11 mouse cellular contexts compared by ENCODE assay signal in genomic region chr7:30586455-30587020, GRCm38 (mm10). TPM values are rescaled to one million over a fixed set of nuclear protein-coding genes. Genes with fewer than 3 reads are reported as not detected.
A peak's percentile ranks its signal among the peaks of the same experiment; 100 is the strongest.
DNase-seq lines count a peak whose midpoint lies in the region; ATAC-seq and TF ChIP-seq lines count a peak whose summit lies in the region.
"Had no signal": no experiment of that assay in that cellular context is flagged by ENCODE, and none has a peak within 500 bp of the region (broad histone marks: within the 10 kb centered on the region; RNA-seq: fewer than 3 reads in every experiment).

No protein-coding gene starts in this region.

- H3K4me3 ChIP-seq in E14TG2a.4 (replicated peaks; ENCODE audit: low read length), result peak overlapping the region; percentile 97
- H3K4me3 ChIP-seq in forebrain, embryonic 15.5 days, result peak overlapping the region; percentile 95; the same call in 1 of the 2 replicates
- H3K4me3 ChIP-seq in liver, embryonic 16.5 days (ENCODE audit: low read depth, low read length), result no peak overlapping the region

- ATAC-seq in forebrain, embryonic 15.5 days (replicated peaks), result no peak
- no peak for ATAC-seq in liver, embryonic 16.5 days (ENCODE audit: low read depth)

- WGBS in forebrain, embryonic 15.5 days, result 88% methylated on average over 28 of the region's 28 CpGs
- WGBS in liver, embryonic 16.5 days (ENCODE audit: insufficient replicate concordance), result 88% methylated on average over 28 of the region's 28 CpGs

- TF ChIP-seq CTCF in E14TG2a.4 (conservative IDR thresholded peaks at IDR 0.05; ENCODE audit: low read length), result no peak

- no peaks in the 10 kb centered on the region for H3K9me3 ChIP-seq in E14TG2a.4 (ENCODE audit: low read length)
- no peaks in the 10 kb centered on the region for H3K9me3 ChIP-seq in forebrain, embryonic 15.5 days
- H3K9me3 ChIP-seq in liver, embryonic 16.5 days (replicated peaks; ENCODE audit: control insufficient read depth, low read length), result no peaks in the 10 kb centered on the region

- 0 out of 2 replicates have a peak overlapping the region, but pooled peaks have one; percentile 95 for H3K9ac ChIP-seq in forebrain, embryonic 15.5 days (replicated peaks)
- H3K9ac ChIP-seq in liver, embryonic 16.5 days (ENCODE audit: low read depth, low read length), result no peak overlapping the region; the same call in 1 of the 2 replicates

- H3K27ac ChIP-seq in forebrain, embryonic 15.5 days (replicated peaks), result no peak overlapping the region
- H3K27ac ChIP-seq in liver, embryonic 16.5 days (ENCODE audit: low read length), result no peak overlapping the region

- DNase-seq in heart, adult 11 months, result peak; percentile 91
- DNase-seq in heart, postnatal 14 days, result no peak
- DNase-seq in adrenal gland, postnatal 25 days, result no peak
- no peak for DNase-seq in adipocyte (ENCODE audit: low spot score)
- no peak for DNase-seq in kidney, postnatal 10 days
- DNase-seq: layer of hippocampus, postnatal 36 days; right cerebral cortex, postnatal 25 days had no signal

- intact Hi-C loops in heart, postnatal 14 days (cut with DNase I), result no loop called here

- peaks cover 68% of the 10 kb centered on the region for H3K36me3 ChIP-seq in E14TG2a.4 (ENCODE audit: insufficient read depth, low read length)
- H3K36me3 ChIP-seq in forebrain, embryonic 15.5 days, result peaks cover 47% of the 10 kb centered on the region
- H3K36me3 ChIP-seq in liver, embryonic 16.5 days (ENCODE audit: control insufficient read depth, insufficient read depth), result peaks cover 41% of the 10 kb centered on the region

- no peaks in the 10 kb centered on the region for H3K27me3 ChIP-seq in E14TG2a.4 (ENCODE audit: insufficient read depth, low read length)
- no peaks in the 10 kb centered on the region for H3K27me3 ChIP-seq in forebrain, embryonic 15.5 days
- no peaks in the 10 kb centered on the region for H3K27me3 ChIP-seq in liver, embryonic 16.5 days (ENCODE audit: control insufficient read depth, insufficient read depth, low read depth, low read length)

- peak overlapping the region; percentile 82 for H3K4me2 ChIP-seq in forebrain, embryonic 15.5 days (replicated peaks)
- peak overlapping the region; percentile 93; the same call in 1 of the 2 replicates for H3K4me2 ChIP-seq in liver, embryonic 16.5 days (ENCODE audit: low read depth, low read length)

- H3K4me1 ChIP-seq in E14TG2a.4 (replicated peaks; ENCODE audit: low read depth, low read length), result peaks cover 74% of the 10 kb centered on the region
- peaks cover 24% of the 10 kb centered on the region for H3K4me1 ChIP-seq in forebrain, embryonic 15.5 days
- peaks cover 22% of the 10 kb centered on the region for H3K4me1 ChIP-seq in liver, embryonic 16.5 days (ENCODE audit: control insufficient read depth, low read depth, low read length)

RNA-seq across cellular contexts. Expression of gene Kmt2b, which starts 2.0 kb away (rescaled TPM):
- 10 to 100 TPM; 22.6 to 26.9 TPM for total RNA-seq in heart, postnatal 14 days (2021)
- 10.4 and 12.0 TPM in 2 replicates for polyA plus RNA-seq in forebrain, embryonic 15.5 days (2015; fragmentation: Nextera tagmentation; extraction: Ambion mirVana)
- polyA plus RNA-seq in liver, embryonic 16.5 days (2015; fragmentation: Nextera tagmentation; extraction: Ambion mirVana), result 2.7 and 3.5 TPM in 2 replicates
- total RNA-seq in adrenal gland, postnatal 25 days (2021), result 60.7 and 73.7 TPM in 2 replicates

RNA-seq across cellular contexts. Expression of gene Zbtb32, which starts 12.2 kb away (rescaled TPM):
- total RNA-seq in heart, postnatal 14 days (2021), result not detected
- 0.33 and 0.50 TPM in 2 replicates for polyA plus RNA-seq in forebrain, embryonic 15.5 days (2015; fragmentation: Nextera tagmentation; extraction: Ambion mirVana)
- polyA plus RNA-seq in liver, embryonic 16.5 days (2015; fragmentation: Nextera tagmentation; extraction: Ambion mirVana), result 0.21 and 0.34 TPM in 2 replicates
- total RNA-seq in adrenal gland, postnatal 25 days (2021), result 0.33 and 0.71 TPM in 2 replicates
- total RNA-seq: gastrocnemius, adult 18-20 months; layer of hippocampus, postnatal 36 days had no signal

RNA-seq across cellular contexts. Expression of gene Igflr1, which starts 21.3 kb away (rescaled TPM):
- total RNA-seq in heart, postnatal 14 days (2021), result 1 to 10 TPM; 1.9 to 2.5 TPM
- polyA plus RNA-seq in forebrain, embryonic 15.5 days (2015; fragmentation: Nextera tagmentation; extraction: Ambion mirVana), result 6.3 and 6.6 TPM in 2 replicates
- 2.1 and 2.2 TPM in 2 replicates for polyA plus RNA-seq in liver, embryonic 16.5 days (2015; fragmentation: Nextera tagmentation; extraction: Ambion mirVana)
- 4.4 and 6.7 TPM in 2 replicates for total RNA-seq in adrenal gland, postnatal 25 days (2021)

RNA-seq across cellular contexts. Expression of gene Psenen, which starts 23.1 kb away (rescaled TPM):
- total RNA-seq in heart, postnatal 14 days (2021), result 10 to 100 TPM; 66.3 to 67.3 TPM
- 131 and 138 TPM in 2 replicates for polyA plus RNA-seq in forebrain, embryonic 15.5 days (2015; fragmentation: Nextera tagmentation; extraction: Ambion mirVana)
- 65.0 and 70.1 TPM in 2 replicates for polyA plus RNA-seq in liver, embryonic 16.5 days (2015; fragmentation: Nextera tagmentation; extraction: Ambion mirVana)
- 148 and 160 TPM in 2 replicates for total RNA-seq in adrenal gland, postnatal 25 days (2021)

RNA-seq across cellular contexts. Expression of gene Gm49396, which starts 23.4 kb away (rescaled TPM):
- total RNA-seq in heart, postnatal 14 days (2021), result 1 to 10 TPM; 1.9 to 2.4 TPM
- 21.7 and 22.7 TPM in 2 replicates for polyA plus RNA-seq in forebrain, embryonic 15.5 days (2015; fragmentation: Nextera tagmentation; extraction: Ambion mirVana)
- polyA plus RNA-seq in liver, embryonic 16.5 days (2015; fragmentation: Nextera tagmentation; extraction: Ambion mirVana), result 3.8 and 4.1 TPM in 2 replicates
- total RNA-seq in adrenal gland, postnatal 25 days (2021), result 6.3 and 8.0 TPM in 2 replicates
